Mouse (Mus musculus) CH12.LX (cell line): ENCODE results near the gene Cgrrf1. TPM values are rescaled to one million over a fixed set of nuclear protein-coding genes. Genes with fewer than 3 reads are reported as not detected.

Source experiments
- DNase-seq: peaks from one replicate; pipeline ENCODE4 v3.0.0-alpha.2; 2013; ENCODE audit errors: extremely low read depth
- H3K27ac ChIP-seq: 2 replicates; pipeline ENCODE4 v1.5.1; 2012; ENCODE audit warnings: low read depth, mild to moderate bottlenecking, control low read depth, moderate library complexity; ENCODE audit not compliant: insufficient read depth
- H3K27me3 ChIP-seq: replicated peaks from 2 replicates; pipeline ENCODE3; 2012; ENCODE audit warnings: inconsistent platforms
- H3K36me3 ChIP-seq, 2 experiments: replicated peaks in 1 of 2; 2 replicates each; pipeline versions ENCODE3 to v1.6.1; 2012; ENCODE audit warnings: inconsistent platforms in 1 of 2, low read length in 1 of 2, mild to moderate bottlenecking in 1 of 2, mixed read lengths in 1 of 2, moderate library complexity in 1 of 2; ENCODE audit not compliant: control insufficient read depth in 1 of 2, insufficient read depth in 1 of 2
- H3K4me1 ChIP-seq, 2 experiments: 2 replicates each; pipeline ENCODE4 v1.6.1; 2012; ENCODE audit warnings: inconsistent platforms in 1 of 2, moderate library complexity in 1 of 2; ENCODE audit not compliant: insufficient read depth in 2 of 2, control insufficient read depth in 1 of 2
- H3K4me2 ChIP-seq: 2 replicates; pipeline ENCODE4 v1.6.1; 2012; ENCODE audit warnings: low read depth, mild to moderate bottlenecking, control low read depth; ENCODE audit not compliant: poor library complexity, insufficient read depth, severe bottlenecking
- H3K4me3 ChIP-seq, 3 experiments: fragments of 150-350 bp in 1 of 3; sonication (generic) in 1 of 3; replicated peaks in 1 of 3; 2 replicates each; pipeline versions ENCODE3 to v1.5.1; 2011 to 2012; ENCODE audit warnings: low read depth in 2 of 3, low read length in 2 of 3, mild to moderate bottlenecking in 2 of 3, moderate library complexity in 2 of 3, control low read depth in 1 of 3, improper control_type of control experiment in 1 of 3, inconsistent platforms in 1 of 3, mixed read lengths in 1 of 3; ENCODE audit not compliant: poor library complexity in 1 of 3
- H3K79me2 ChIP-seq: replicated peaks from 2 replicates; pipeline ENCODE4 v1.6.1; 2012; ENCODE audit warnings: mild to moderate bottlenecking, moderate library complexity; ENCODE audit not compliant: control insufficient read depth, poor library complexity, insufficient read depth, severe bottlenecking; ENCODE audit errors: extremely low read depth
- H3K9ac ChIP-seq: 2 replicates; pipeline ENCODE4 v1.6.1; 2012; ENCODE audit warnings: low read depth, mild to moderate bottlenecking, control low read depth, moderate library complexity; ENCODE audit not compliant: insufficient read depth
- H3K9me3 ChIP-seq: replicated peaks from 2 replicates; pipeline ENCODE3; 2012; ENCODE audit warnings: low read length, inconsistent platforms, mixed read lengths
- BHLHE40 ChIP-seq: IDR thresholded peaks from 2 replicates; pipeline ENCODE4 v1.6.1; 2011; ENCODE audit warnings: mild to moderate bottlenecking, low read depth, low read length, improper control_type of control experiment
- CHD1 ChIP-seq: IDR thresholded peaks from 2 replicates; pipeline ENCODE4 v1.6.1; 2012; ENCODE audit warnings: low read depth, low read length, improper control_type of control experiment, inconsistent platforms
- CHD2 ChIP-seq: IDR thresholded peaks from 2 replicates; pipeline ENCODE4 v1.6.1; 2011; ENCODE audit warnings: low read length, improper control_type of control experiment
- CTCF ChIP-seq, 2 experiments: IDR thresholded peaks in 1 of 2; conservative IDR thresholded peaks in 1 of 2; 2 replicates each; pipeline ENCODE4 v1.5.1; 2011 to 2012; ENCODE audit warnings: low read depth in 2 of 2, low read length in 2 of 2, improper control_type of control experiment in 1 of 2, inconsistent platforms in 1 of 2, mild to moderate bottlenecking in 1 of 2, moderate library complexity in 1 of 2
- E2F4 ChIP-seq: IDR thresholded peaks from 2 replicates; pipeline ENCODE4 v1.6.1; 2011; ENCODE audit warnings: low read depth, low read length, improper control_type of control experiment; ENCODE audit not compliant: insufficient replicate concordance
- ELF1 ChIP-seq: IDR thresholded peaks from 2 replicates; pipeline ENCODE4 v1.6.1; 2014; ENCODE audit warnings: low read depth, mild to moderate bottlenecking, inconsistent platforms, low read length, improper control_type of control experiment
- EP300 ChIP-seq: IDR thresholded peaks from 2 replicates; pipeline ENCODE4 v1.6.1; 2011; ENCODE audit warnings: low read length, improper control_type of control experiment
- ETS1 ChIP-seq: conservative IDR thresholded peaks from 2 replicates; pipeline ENCODE4 v1.6.1; 2012; ENCODE audit warnings: low read depth, mild to moderate bottlenecking, inconsistent platforms, low read length, improper control_type of control experiment, moderate library complexity
- GABPA ChIP-seq: IDR thresholded peaks from 2 replicates; pipeline ENCODE4 v1.6.1; 2012; ENCODE audit warnings: low read depth, low read length, improper control_type of control experiment, inconsistent platforms; ENCODE audit not compliant: insufficient replicate concordance
- HCFC1 ChIP-seq: IDR thresholded peaks from 2 replicates; pipeline ENCODE4 v1.6.1; 2012; ENCODE audit warnings: low read depth, mild to moderate bottlenecking, inconsistent platforms, low read length, improper control_type of control experiment
- IRF4 ChIP-seq: IDR thresholded peaks from 2 replicates; pipeline ENCODE4 v1.6.1; 2014; ENCODE audit warnings: low read depth, mild to moderate bottlenecking, inconsistent platforms, low read length, improper control_type of control experiment
- JUN ChIP-seq: IDR thresholded peaks from 2 replicates; pipeline ENCODE4 v1.6.1; 2011; ENCODE audit warnings: low read depth, mild to moderate bottlenecking, low read length, improper control_type of control experiment, moderate library complexity; ENCODE audit not compliant: insufficient read depth
- JUND ChIP-seq: conservative IDR thresholded peaks from 2 replicates; pipeline ENCODE4 v1.6.1; 2011; ENCODE audit warnings: low read depth, low read length, improper control_type of control experiment
- MAFK ChIP-seq: IDR thresholded peaks from 2 replicates; pipeline ENCODE4 v1.6.1; 2011; ENCODE audit warnings: low read length, improper control_type of control experiment; ENCODE audit not compliant: insufficient replicate concordance
- MAZ ChIP-seq: IDR thresholded peaks from 2 replicates; pipeline ENCODE4 v1.6.1; 2012; ENCODE audit warnings: low read depth, mild to moderate bottlenecking, inconsistent platforms, low read length, improper control_type of control experiment, moderate library complexity
- MYC ChIP-seq: IDR thresholded peaks from 2 replicates; pipeline ENCODE4 v1.6.1; 2011; ENCODE audit warnings: low read depth, mild to moderate bottlenecking, improper control_type of control experiment, low read length
- NRF1 ChIP-seq: IDR thresholded peaks from 2 replicates; pipeline ENCODE4 v1.6.1; 2014; ENCODE audit warnings: low read depth, mild to moderate bottlenecking, inconsistent platforms, low read length, improper control_type of control experiment, moderate library complexity
- POLR2A ChIP-seq: IDR thresholded peaks from 2 replicates; pipeline ENCODE4 v1.6.1; 2011; ENCODE audit warnings: low read depth, mild to moderate bottlenecking, improper control_type of control experiment, low read length
- RAD21 ChIP-seq: IDR thresholded peaks from 2 replicates; pipeline ENCODE4 v1.6.1; 2011; ENCODE audit warnings: low read depth, mild to moderate bottlenecking, low read length, improper control_type of control experiment, moderate library complexity
- RCOR1 ChIP-seq: conservative IDR thresholded peaks from 2 replicates; pipeline ENCODE4 v1.6.1; 2012; ENCODE audit warnings: low read depth, mild to moderate bottlenecking, inconsistent platforms, low read length, improper control_type of control experiment
- SIN3A ChIP-seq: IDR thresholded peaks from 2 replicates; pipeline ENCODE4 v1.6.1; 2012; ENCODE audit warnings: low read length, improper control_type of control experiment, inconsistent platforms
- SMC3 ChIP-seq: IDR thresholded peaks from 2 replicates; pipeline ENCODE4 v1.6.1; 2011; ENCODE audit warnings: low read depth, low read length, improper control_type of control experiment
- TBP ChIP-seq: conservative IDR thresholded peaks from 2 replicates; pipeline ENCODE4 v1.6.1; 2011; ENCODE audit warnings: low read depth, low read length, improper control_type of control experiment
- USF1 ChIP-seq: IDR thresholded peaks from 2 replicates; pipeline ENCODE4 v1.6.1; 2014; ENCODE audit warnings: low read depth, mild to moderate bottlenecking, inconsistent platforms, low read length, improper control_type of control experiment
- USF2 ChIP-seq: conservative IDR thresholded peaks from 2 replicates; pipeline ENCODE4 v1.6.1; 2011; ENCODE audit warnings: low read depth, low read length, improper control_type of control experiment
- ZC3H11A ChIP-seq: IDR thresholded peaks from 2 replicates; pipeline ENCODE4 v1.6.1; 2012; ENCODE audit warnings: low read depth, mild to moderate bottlenecking, inconsistent platforms, low read length, improper control_type of control experiment
- ZKSCAN1 ChIP-seq: IDR thresholded peaks from 2 replicates; pipeline ENCODE4 v1.6.1; 2012; ENCODE audit warnings: low read depth, inconsistent platforms, low read length, improper control_type of control experiment, borderline replicate concordance
- ZMIZ1 ChIP-seq: IDR thresholded peaks from 2 replicates; pipeline ENCODE4 v1.6.1; 2012; ENCODE audit warnings: low read depth, mild to moderate bottlenecking, inconsistent platforms, low read length, improper control_type of control experiment
- ZNF384 ChIP-seq: IDR thresholded peaks from 2 replicates; pipeline ENCODE4 v1.6.1; 2012; ENCODE audit warnings: low read depth, low read length, improper control_type of control experiment, inconsistent platforms
- dilution Hi-C: fragments of 300-500 bp; cut with MboI; formaldehyde crosslinking; loops from 2 replicates; pipeline ENCODE4 v1.14.3; 2020; ENCODE audit warnings: low sequenced_read_pairs; ENCODE audit not compliant: extremely low pct_unique_long_range_greater_than_20kb, extremely low pct_ligation_motif_present
- in situ Hi-C: fragments of 300-500 bp; cut with MboI; formaldehyde crosslinking; loops from 3 replicates; pipeline ENCODE4 v1.14.3; 2019; ENCODE audit warnings: low sequenced_read_pairs, low pct_ligation_motif_present, low pct_unique_long_range_greater_than_20kb, mixed read lengths
- polyA plus RNA-seq: library from polyadenylated mRNA; unstranded; fragments of >175 nt; gene quantifications from 2 replicates; pipeline ENCODE4 v1.2.1, GENCODE M21; 2012; ENCODE audit warnings: low read depth; ENCODE audit not compliant: insufficient read length
- total RNA-seq, 2 experiments: library from RNA; depleted of rRNA; stranded (reverse); fragments of 300-350 nt in 1 of 2; fragments of >200 nt in 1 of 2; gene quantifications; 2 replicates each; pipeline ENCODE4 v1.2.3; 2012 to 2014

Gene Cgrrf1
- total and polyA plus RNA-seq, 3 experiments: 9.6 to 17.1 (median 13.1) TPM

DNA sequence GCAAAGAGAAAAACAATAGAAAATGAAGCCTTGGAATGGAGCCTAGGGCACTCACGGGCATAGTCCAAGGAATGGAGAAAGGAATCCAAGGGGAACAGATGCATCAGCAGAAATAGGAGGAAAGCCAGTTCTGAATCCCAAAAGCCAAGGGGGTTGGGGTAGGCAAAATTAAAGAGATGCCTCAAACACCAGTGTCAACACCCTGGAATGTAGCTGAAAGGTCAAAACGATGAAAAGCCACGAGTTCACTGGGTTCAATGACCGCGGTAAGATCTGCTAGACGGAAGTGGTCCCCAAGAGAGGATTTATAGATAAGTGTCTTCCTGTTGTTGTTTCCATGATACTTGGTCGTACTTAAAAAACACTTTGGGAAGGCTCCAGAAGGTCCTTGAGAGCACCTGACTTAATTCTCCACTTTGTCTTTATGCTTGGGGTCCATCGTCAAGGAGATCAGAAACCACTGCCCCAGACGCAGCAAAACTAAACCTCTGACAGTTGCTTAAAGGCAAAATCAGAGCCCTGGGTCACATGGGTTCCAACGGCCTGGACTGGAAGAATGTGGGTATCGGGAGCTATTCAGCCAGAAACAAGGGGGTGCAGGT, 10.6 kb upstream of the Cgrrf1 start:
- H3K27ac ChIP-seq: no peak overlapping the region; the same call in 1 of the 2 replicates
- peaks cover 10 to 40% of the 10 kb centered on the region in 2 experiments for H3K4me1 ChIP-seq
- TF ChIP-seq GABPA: no peak
- TF ChIP-seq ZKSCAN1: no peak
- no peak for TF ChIP-seq EP300
- no peak for TF ChIP-seq ETS1
- no peak for TF ChIP-seq ELF1
- no peak for TF ChIP-seq IRF4
- no peak for TF ChIP-seq USF2
- TF ChIP-seq HCFC1: no peak
- no peak for TF ChIP-seq JUND
- TF ChIP-seq TBP: no peak
- no peak for TF ChIP-seq ZC3H11A
- peak overlapping the region; percentile 66 to 84 (median 83) for H3K4me3 ChIP-seq
- DNase-seq: peak; percentile 48
- peaks cover 7 to 15% of the 10 kb centered on the region in 2 experiments for H3K36me3 ChIP-seq
- peak overlapping the region; percentile 99 for H3K4me2 ChIP-seq
- H3K79me2 ChIP-seq: peaks cover 29% of the 10 kb centered on the region
- H3K9ac ChIP-seq: peak overlapping the region; percentile 89
- no peaks in the 10 kb centered on the region for H3K9me3 ChIP-seq
- in situ Hi-C loops: no loop called here
- dilution Hi-C loops: no loop called here
- H3K27me3 ChIP-seq: no peaks in the 10 kb centered on the region

DNA sequence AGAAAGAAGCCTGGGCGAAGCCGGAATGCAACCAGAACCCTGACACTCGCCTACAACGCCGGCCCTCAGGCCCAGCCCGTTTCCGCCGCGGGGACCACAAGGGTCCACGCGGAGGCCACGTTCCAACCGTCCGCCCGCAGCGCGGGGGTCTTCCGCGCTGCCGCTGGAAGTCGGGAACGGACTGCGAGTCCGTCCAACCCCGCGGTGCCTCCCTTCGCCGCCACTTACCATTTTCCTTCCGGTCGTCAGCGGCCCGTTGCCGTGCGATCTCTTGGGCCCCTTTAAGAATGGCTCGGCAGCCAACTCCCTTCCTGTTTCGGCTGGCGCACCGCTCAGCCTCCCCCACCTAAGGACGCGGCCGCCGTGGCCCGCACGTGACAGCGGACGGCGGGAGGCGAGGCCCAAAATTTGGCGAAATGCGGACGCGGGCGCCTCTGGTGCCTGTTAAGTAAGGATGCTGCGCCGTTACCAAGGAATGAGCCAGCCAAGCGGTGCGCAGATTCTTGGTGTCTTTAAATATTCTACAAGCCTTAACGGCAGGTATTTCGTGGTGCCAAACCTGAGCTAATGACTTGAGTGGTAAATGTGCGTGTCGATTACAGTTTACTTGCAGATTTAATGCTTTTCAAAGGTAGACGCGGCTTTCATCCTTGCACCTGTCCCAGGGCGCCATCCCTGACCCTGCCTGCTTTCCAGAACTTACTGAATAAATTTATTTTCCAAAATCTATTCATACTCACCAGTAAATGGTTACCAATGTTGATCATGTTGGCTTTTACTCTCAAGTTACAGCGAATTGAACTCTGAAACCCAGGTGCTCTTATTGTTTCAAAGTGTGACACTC, 9.8 kb upstream of the Cgrrf1 start, which contains the start of gene Gmfb:
TSS of gene Gmfb (minus strand) at position 370 of the 844 bp plus-strand sequence.
- Histone ChIP-seq H3K9me3 (no peaks in the 10 kb centered on the region), H3K27me3 (no peaks in the 10 kb centered on the region), H3K36me3 (peaks cover 2 to 8% of the 10 kb centered on the region in 2 experiments), H3K4me3 (peak within 1 kb of the TSS; percentile 68 to 84 (median 83)), H3K4me1 (peaks cover 10 to 33% of the 10 kb centered on the region in 2 experiments), H3K9ac (peak within 1 kb of the TSS; percentile 89), H3K79me2 (peaks cover 24% of the 10 kb centered on the region), H3K4me2 (peak within 1 kb of the TSS; percentile 99), H3K27ac (peak within 1 kb of the TSS; percentile 39)
- dilution Hi-C loops (no loop called here), in situ Hi-C loops (no loop called here)
- DNase-seq: peak; percentile 90
- no peak for TF ChIP-seq ZNF384
- TF ChIP-seq RCOR1: peak; percentile 89
- peak; percentile 83 for TF ChIP-seq ZMIZ1
- TF ChIP-seq USF1: peak; percentile 95
- TF ChIP-seq NRF1: peak; percentile 54
- no peak; the same call in 1 of the 2 replicates for TF ChIP-seq GABPA
- peak in 1 of 2 experiments; percentile 30; a peak in 1 of 4 replicates for TF ChIP-seq CTCF (conservative IDR thresholded peaks at IDR 0.05 in 1 of 2, IDR thresholded peaks at IDR 0.05 in 1 of 2; ENCODE audit: low read depth in 2 of 2, low read length in 2 of 2)
- TF ChIP-seq MAFK: no peak
- TF ChIP-seq ETS1: peak; percentile 66
- TF ChIP-seq E2F4: no peak
- peak; percentile 87 for TF ChIP-seq HCFC1
- peak; percentile 79 for TF ChIP-seq MAZ
- no peak for TF ChIP-seq SMC3
- peak; percentile 81 for TF ChIP-seq CHD2
- peak; percentile 98 for TF ChIP-seq SIN3A
- TF ChIP-seq ELF1: peak; percentile 94
- no peak for TF ChIP-seq CHD1
- TF ChIP-seq RAD21: no peak; the same call in none of the 2 replicates
- no peak for TF ChIP-seq ZC3H11A
- TF ChIP-seq MYC: peak; percentile 91; the same call in 1 of the 2 replicates
- no peak for TF ChIP-seq JUN
- peak; percentile 100 for TF ChIP-seq BHLHE40
- peak; percentile 61 for TF ChIP-seq IRF4
- peak; percentile 85 for TF ChIP-seq POLR2A
